In the genomic region with DNA sequence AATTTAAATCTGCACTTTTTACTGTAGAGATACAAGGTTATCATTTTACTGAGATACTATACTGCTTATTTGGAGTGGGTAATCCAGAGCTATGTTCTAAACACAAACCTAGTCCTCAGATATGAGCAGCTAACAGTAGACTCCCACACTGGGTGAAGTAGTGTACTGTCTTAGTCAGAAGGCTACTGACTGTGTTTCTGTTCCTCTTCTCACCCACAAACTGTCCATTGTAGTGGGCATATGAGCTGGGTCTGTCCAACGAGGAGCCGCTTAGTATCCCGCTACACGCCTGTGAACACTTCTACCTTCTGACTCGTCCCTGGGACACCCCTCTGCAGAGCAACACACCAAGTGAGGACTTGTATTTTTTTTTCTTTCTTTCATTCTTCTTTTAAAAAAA, we compare ENCODE assay signal across 23 mouse cellular contexts. TPM values are rescaled to one million over a fixed set of nuclear protein-coding genes. Genes with fewer than 3 reads are reported as not detected.
DNase-seq lines count a peak whose midpoint lies in the region; TF ChIP-seq lines count a peak whose summit lies in the region.
"Had no signal": no experiment of that assay in that cellular context is flagged by ENCODE, and none has a peak within 500 bp of the region (broad histone marks: within the 10 kb centered on the region; RNA-seq: fewer than 3 reads in every experiment).

No protein-coding gene starts in this region.

- in situ Hi-C loops in CH12.LX (cut with MboI; ENCODE audit: low pct_ligation_motif_present, low pct_unique_long_range_greater_than_20kb, low sequenced_read_pairs): no loop called here

- H3K27me3 ChIP-seq in CH12.LX (replicated peaks): no peaks in the 10 kb centered on the region
- H3K27me3 ChIP-seq: Patski had no signal

- H3K4me2 ChIP-seq in CH12.LX (ENCODE audit: insufficient read depth, low read depth, poor library complexity, severe bottlenecking): no peak overlapping the region

- TF ChIP-seq EP300 in CH12.LX (IDR thresholded peaks at IDR 0.05; ENCODE audit: low read length): peak; percentile 67

- intact Hi-C loops in heart, postnatal 10 days (cut with DNase I): no loop called here

- no peak for TF ChIP-seq POLR2A in CH12.LX (IDR thresholded peaks at IDR 0.05; ENCODE audit: low read depth, low read length)

- no peak for DNase-seq in CH12.LX (ENCODE audit: extremely low read depth)
- no peak for DNase-seq in heart, postnatal 10 days
- DNase-seq: adrenal gland, adult 2 months; adrenal gland, adult 8-10 months; adrenal gland, postnatal 10 days; adrenal gland, postnatal 14 days; adrenal gland, postnatal 25 days; adrenal gland, postnatal 36 days; B cell, adult 2 months; cerebellum, adult 11 months; cerebellum, adult 11-12 months; cerebellum, adult 18-20 months; cerebellum, adult 2 months; cerebellum, adult 8-10 months had no signal

- no peak for TF ChIP-seq RAD21 in CH12.LX (IDR thresholded peaks at IDR 0.05; ENCODE audit: low read depth, low read length)

- TF ChIP-seq CTCF in CH12.LX (conservative IDR thresholded peaks at IDR 0.05 in 1 of 2, IDR thresholded peaks at IDR 0.05 in 1 of 2; ENCODE audit: low read depth in 2 of 2, low read length in 2 of 2): no peak

- H3K4me1 ChIP-seq in CH12.LX (ENCODE audit: control insufficient read depth in 1 of 2, insufficient read depth in 2 of 2): no peaks in the 10 kb centered on the region; a peak in 1 of 4 replicates

- no peak overlapping the region for H3K9ac ChIP-seq in CH12.LX (ENCODE audit: insufficient read depth, low read depth)

- no peaks in the 10 kb centered on the region for H3K79me2 ChIP-seq in CH12.LX (replicated peaks; ENCODE audit: control insufficient read depth, extremely low read depth, insufficient read depth, poor library complexity, severe bottlenecking)

- dilution Hi-C loops in CH12.LX (cut with MboI; ENCODE audit: extremely low pct_ligation_motif_present, extremely low pct_unique_long_range_greater_than_20kb, low sequenced_read_pairs): no loop called here

- H3K36me3 ChIP-seq in CH12.LX (replicated peaks in 1 of 2; ENCODE audit: control insufficient read depth in 1 of 2, insufficient read depth in 1 of 2, low read length in 1 of 2): peaks cover 26 to 61% of the 10 kb centered on the region in 2 experiments

- H3K27ac ChIP-seq in CH12.LX (ENCODE audit: insufficient read depth, low read depth): no peak overlapping the region

- no peaks in the 10 kb centered on the region for H3K9me3 ChIP-seq in CH12.LX (replicated peaks; ENCODE audit: low read length)
- H3K9me3 ChIP-seq: G1E had no signal

- no peak overlapping the region for H3K4me3 ChIP-seq in CH12.LX (replicated peaks in 1 of 3; ENCODE audit: low read depth in 2 of 3, low read length in 2 of 3, poor library complexity in 1 of 3)

TF ChIP-seq in CH12.LX, 34 proteins besides CTCF, POLR2A, EP300 and RAD21:
- TF ChIP-seq IRF4 (IDR thresholded peaks at IDR 0.05; ENCODE audit: low read depth, low read length) (peak; percentile 78), MXI1 (IDR thresholded peaks at IDR 0.05; ENCODE audit: low read depth, low read length) (no peak)

RNA-seq across cellular contexts. Expression of a gene that starts 20.5 kb away (rescaled TPM):
- total RNA-seq in CH12.LX (2012; rRNA removed) (11.0 and 11.6 TPM in 2 replicates), CH12.LX (2014; rRNA removed) (8.0 and 8.3 TPM in 2 replicates)
- polyA plus RNA-seq in CH12.LX (2012; ENCODE audit: insufficient read length, low read depth): 7.6 and 8.3 TPM in 2 replicates
- total RNA-seq in heart, postnatal 10 days (2021): 10 to 100 TPM; 75.0 to 78.5 TPM

RNA-seq across cellular contexts. Expression of a gene that starts 22.7 kb away (rescaled TPM):
- total RNA-seq in CH12.LX (2012; rRNA removed) (not detected in 2 replicates), CH12.LX (2014; rRNA removed) (not detected in 2 replicates)
- polyA plus RNA-seq in CH12.LX (2012; ENCODE audit: insufficient read length, low read depth): not detected in 2 replicates
- total RNA-seq in heart, postnatal 10 days (2021): under 1 TPM; 0.12 to 0.24 TPM
- total RNA-seq: adrenal gland, adult 18-20 months; adrenal gland, adult 8-10 months; adrenal gland, postnatal 14 days; adrenal gland, postnatal 25 days; adrenal gland, postnatal 36 days; MEL had no signal
- polyA plus RNA-seq: activated CD4-positive, CD25-positive, alpha-beta regulatory T cell, adult 4 months; C2C12; CD4-positive, CD25-positive, alpha-beta regulatory T cell, adult 4 months; G1E had no signal

RNA-seq across cellular contexts. Expression of a gene that starts 58.8 kb away (rescaled TPM):
- total RNA-seq in CH12.LX (2012; rRNA removed) (3.9 and 23.5 TPM in 2 replicates), CH12.LX (2014; rRNA removed) (20.3 and 24.3 TPM in 2 replicates)
- 3.2 and 3.9 TPM in 2 replicates for polyA plus RNA-seq in CH12.LX (2012; ENCODE audit: insufficient read length, low read depth)
- not detected for total RNA-seq in heart, postnatal 10 days (2021)
- total RNA-seq: adrenal gland, adult 18-20 months; adrenal gland, adult 2 months; adrenal gland, adult 8-10 months; adrenal gland, postnatal 10 days; adrenal gland, postnatal 14 days; adrenal gland, postnatal 25 days; adrenal gland, postnatal 36 days; adrenal gland, postnatal 4 days had no signal
- polyA plus RNA-seq: activated CD4-positive, CD25-positive, alpha-beta regulatory T cell, adult 4 months; brain, embryonic 14.5 days; CD4-positive, CD25-positive, alpha-beta regulatory T cell, adult 4 months; cerebellum, adult 2 months; Patski had no signal

Comparison
In these comparisons a context has a peak if more than half of its experiments do, and no peak if none do; other contexts are left out.
1. RNA of a gene that starts 20.5 kb away (total RNA-seq): 75.0 to 78.5 TPM in heart, postnatal 10 days; 8.0 to 11.6 TPM in CH12.LX; every median in the first group is over 4 times any median in the second.
2. RNA of a gene that starts 58.8 kb away (total RNA-seq): 3.9 to 24.3 TPM in CH12.LX; not detected in heart, postnatal 10 days; every median in the first group is over 4 times any median in the second.